21 mouse cellular contexts compared by ENCODE assay signal in the genomic region with DNA sequence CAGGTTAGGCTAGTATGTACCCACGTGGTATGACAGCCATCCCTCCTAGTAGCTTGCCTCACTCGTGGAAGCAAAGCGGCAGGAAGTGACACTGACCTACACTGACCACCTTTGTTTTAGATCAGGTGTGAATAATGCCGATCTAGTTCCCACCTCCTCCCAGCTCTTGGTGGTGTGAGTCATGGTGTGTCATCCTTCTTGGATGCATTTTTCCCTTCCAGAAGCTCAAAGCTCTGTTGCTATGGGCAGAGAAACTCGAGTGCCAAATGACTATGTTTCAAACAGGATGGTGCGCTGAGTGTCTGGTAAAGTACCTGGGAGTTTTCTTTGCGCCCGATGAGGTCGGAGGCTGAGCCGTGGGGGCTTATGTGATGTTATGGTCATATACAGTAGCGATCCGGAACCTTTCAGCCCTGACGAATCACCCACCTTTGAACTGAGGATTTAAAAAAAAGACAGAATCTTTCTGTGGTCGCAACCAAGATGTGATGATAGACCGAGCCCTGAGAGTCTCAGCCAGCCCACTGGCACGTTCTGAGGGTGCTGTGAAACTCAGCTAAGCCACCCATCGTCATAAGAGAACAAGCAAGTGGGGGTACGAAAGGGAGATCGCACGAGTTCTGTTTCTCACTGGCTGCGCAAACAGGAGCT. TPM values are rescaled to one million over a fixed set of nuclear protein-coding genes. Genes with fewer than 3 reads are reported as not detected.
DNase-seq lines count a peak whose midpoint lies in the region; ATAC-seq and TF ChIP-seq lines count a peak whose summit lies in the region.
"Had no signal": no experiment of that assay in that cellular context is flagged by ENCODE, and none has a peak within 500 bp of the region (broad histone marks: within the 10 kb centered on the region; RNA-seq: fewer than 3 reads in every experiment).

No protein-coding gene starts in this region.

- H3K4me2 ChIP-seq in forebrain, embryonic 12.5 days: no peak overlapping the region
- H3K4me2 ChIP-seq: heart, embryonic 11.5 days; hindbrain, embryonic 13.5 days; liver, embryonic 11.5 days; stomach, embryonic 15.5 days had no signal

- no peaks in the 10 kb centered on the region for H3K27me3 ChIP-seq in C2C12 (ENCODE audit: control insufficient read depth, insufficient read depth, insufficient read length)
- H3K27me3 ChIP-seq in forebrain, embryonic 12.5 days: no peaks in the 10 kb centered on the region
- H3K27me3 ChIP-seq: hindbrain, embryonic 13.5 days; stomach, embryonic 15.5 days had no signal

- no peak for TF ChIP-seq CTCF in layer of hippocampus, adult 2 months (conservative IDR thresholded peaks at IDR 0.05)
- no peak for TF ChIP-seq CTCF in C2C12 (IDR thresholded peaks at IDR 0.05; ENCODE audit: control insufficient read depth, insufficient read depth, insufficient read length)

- H3K79me2 ChIP-seq in C2C12 (ENCODE audit: control insufficient read depth, insufficient read depth): no peaks in the 10 kb centered on the region

- ATAC-seq in forebrain, embryonic 12.5 days (ENCODE audit: low FRiP score): no peak
- ATAC-seq: intestine, postnatal 0 days had no signal

- H3K4me1 ChIP-seq in forebrain, embryonic 12.5 days: 0 out of 2 replicates have a peak, but pooled peaks cover 4% of the 10 kb centered on the region

- H3K9ac ChIP-seq in forebrain, embryonic 12.5 days: no peak overlapping the region
- H3K9ac ChIP-seq: hindbrain, embryonic 13.5 days; stomach, embryonic 15.5 days had no signal

- H3K27ac ChIP-seq in layer of hippocampus, adult 2 months: peak overlapping the region; percentile 75
- no peak overlapping the region for H3K27ac ChIP-seq in forebrain, embryonic 12.5 days
- H3K27ac ChIP-seq: hindbrain, embryonic 13.5 days; stomach, embryonic 15.5 days had no signal

- DNase-seq in layer of hippocampus, adult 2 months (ENCODE audit: low spot score in 2 of 2): peak in 1 of 2 experiments; percentile 58
- DNase-seq in layer of hippocampus, adult 11-12 months (ENCODE audit: low spot score): no peak
- DNase-seq in 3134 (ENCODE audit: extremely low read depth, insufficient read length, low spot score): peak; percentile 53
- peak; percentile 81 for DNase-seq in T-cell, adult 2 months (ENCODE audit: low spot score)
- no peak for DNase-seq in urinary bladder, postnatal 4 days (ENCODE audit: low spot score in 2 of 2)
- DNase-seq in adrenal gland, postnatal 14 days: no peak
- DNase-seq: adrenal gland, adult 8-10 months; heart, postnatal 14 days; kidney, postnatal 25 days; left cerebral cortex, postnatal 4 days; lung, adult 2 months; lung, postnatal 36 days; thymus, postnatal 36 days had no signal

- H3K36me3 ChIP-seq in C2C12 (ENCODE audit: control insufficient read depth, insufficient read depth): no peaks in the 10 kb centered on the region
- no peaks in the 10 kb centered on the region for H3K36me3 ChIP-seq in forebrain, embryonic 12.5 days (replicated peaks)
- H3K36me3 ChIP-seq: hindbrain, embryonic 13.5 days; stomach, embryonic 15.5 days had no signal

- no peaks in the 10 kb centered on the region for H3K9me3 ChIP-seq in forebrain, embryonic 12.5 days
- H3K9me3 ChIP-seq: hindbrain, embryonic 13.5 days; stomach, embryonic 15.5 days had no signal

- WGBS in forebrain, embryonic 12.5 days: 86% methylated on average over 21 of the region's 21 CpGs

- H3ac ChIP-seq in C2C12 (ENCODE audit: control insufficient read depth, insufficient read length, low read depth): no peak overlapping the region

- no peaks in the 10 kb centered on the region for H3K79me3 ChIP-seq in C2C12 (ENCODE audit: low read depth)

- no peak overlapping the region for H3K4me3 ChIP-seq in layer of hippocampus, adult 2 months
- no peak overlapping the region for H3K4me3 ChIP-seq in C2C12 (ENCODE audit: insufficient read depth, poor library complexity, severe bottlenecking)
- H3K4me3 ChIP-seq in forebrain, embryonic 12.5 days (replicated peaks): no peak overlapping the region
- H3K4me3 ChIP-seq: hindbrain, embryonic 13.5 days; stomach, embryonic 15.5 days had no signal

TF ChIP-seq in C2C12, 6 proteins besides CTCF, POLR2A, EP300 and RAD21:
- TF ChIP-seq FOSL1 (IDR thresholded peaks at IDR 0.05; ENCODE audit: insufficient read depth, low read length, poor library complexity, severe bottlenecking): peak; percentile 90
- no peak for TF ChIP-seq MYOG (IDR thresholded peaks at IDR 0.05; ENCODE audit: control insufficient read depth, extremely low read depth, insufficient read length)
TF ChIP-seq in C2C12: peak in this region for 1.

RNA-seq across cellular contexts. Expression of a gene that starts 24.7 kb away (rescaled TPM):
- not detected for total RNA-seq in layer of hippocampus, adult 2 months (2021)
- 0.04 TPM for polyA plus RNA-seq in C2C12 (2012; fragmentation: generic; extraction: Trizol)
- total RNA-seq in adrenal gland, postnatal 14 days (2021): 1.3 and 8.7 TPM in 2 replicates
- polyA plus RNA-seq in forebrain, embryonic 12.5 days (2016; fragmentation: Nextera tagmentation; extraction: Ambion mirVana): not detected in 2 replicates
- total RNA-seq: ES-E14; left cerebral cortex, postnatal 4 days had no signal
- polyA plus RNA-seq: liver, embryonic 11.5 days had no signal

Comparison
In these comparisons a context has a peak if more than half of its experiments do, and no peak if none do; other contexts are left out.
1. DNase-seq: peak in 3134 (single experiment) and T-cell, adult 2 months (single experiment); none in layer of hippocampus, adult 11-12 months (single experiment), urinary bladder, postnatal 4 days (0 of 2) and adrenal gland, postnatal 14 days (single experiment).